Mouse (Mus musculus): ENCODE data around the gene Hoxd11.

DNA sequence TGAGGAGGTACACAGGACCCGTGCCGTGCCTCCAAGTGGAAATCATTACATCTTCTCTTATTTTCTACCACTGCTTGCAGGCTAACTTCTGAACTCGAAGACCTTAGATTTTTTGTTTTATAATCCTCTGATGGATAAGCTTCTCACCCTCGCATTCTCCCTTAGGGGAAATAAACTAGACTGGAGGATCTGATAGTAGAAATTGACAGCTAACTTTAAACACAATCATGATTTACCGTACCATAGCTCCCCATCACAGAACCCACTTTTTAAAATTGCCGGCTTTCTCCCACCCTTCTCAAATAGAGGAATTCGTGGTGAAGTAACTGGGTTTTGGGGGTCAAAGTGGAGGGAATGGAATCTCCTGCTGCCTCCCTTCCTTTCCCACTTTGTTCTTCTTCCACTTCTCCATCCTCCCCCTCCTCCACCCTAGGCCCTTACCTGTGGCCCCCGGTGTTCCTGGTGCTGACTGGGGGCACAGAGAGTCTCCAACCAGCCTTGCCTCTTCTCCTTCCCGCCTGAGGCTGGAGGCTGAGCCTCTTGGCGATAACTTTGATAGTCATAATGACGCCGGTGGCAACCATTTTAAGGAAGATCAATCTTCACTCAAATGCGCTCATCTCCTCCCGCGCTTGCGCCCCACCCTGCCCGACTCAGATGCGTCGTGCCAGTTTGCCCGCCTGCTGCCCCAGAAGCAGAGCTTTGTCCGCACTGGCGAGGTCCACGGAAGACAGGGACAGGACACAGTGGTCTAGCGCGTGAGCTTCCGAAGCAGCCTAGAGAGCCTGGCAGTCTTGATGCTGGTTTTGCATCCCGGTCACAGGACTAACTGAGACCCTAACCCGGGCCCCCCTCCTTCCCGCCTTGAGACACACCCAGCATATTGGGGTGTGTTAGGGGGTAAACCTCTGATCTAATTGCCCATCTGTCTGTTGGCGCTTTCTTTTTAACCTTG lies 18.7 kb upstream of the Hoxd11 start:
- TF ChIP-seq CTCF (conservative IDR thresholded peaks at IDR 0.05; ENCODE audit: low read length), result no peak
- no peak for TF ChIP-seq POU5F1 (IDR thresholded peaks at IDR 0.05; ENCODE audit: borderline replicate concordance, low read length)
- TF ChIP-seq NANOG (IDR thresholded peaks at IDR 0.05; ENCODE audit: borderline replicate concordance, low read length), result no peak

Measured in E14TG2a.4 (cell line).